Mouse (Mus musculus): Measurements from ENCODE around the gene 1700007K13Rik. TPM values are rescaled to one million over a fixed set of nuclear protein-coding genes. Genes with fewer than 3 reads are reported as not detected.
A peak's percentile ranks its signal among the peaks of the same experiment; 100 is the strongest.

The 1700007K13Rik gene
- polyA plus RNA-seq, 1 experiment from 2014 or later: 0.85 TPM

- 0% methylated on average over 1 of the region's 2 CpGs for WGBS
- H3K36me3 ChIP-seq: no peaks in the 10 kb centered on the region
- H3K4me2 ChIP-seq: no peak overlapping the region
- no peak overlapping the region for H3K4me3 ChIP-seq (replicated peaks)
- H3K27ac ChIP-seq: no peak overlapping the region
- no peaks in the 10 kb centered on the region for H3K4me1 ChIP-seq
- H3K9me3 ChIP-seq: no peaks in the 10 kb centered on the region
- ATAC-seq (ENCODE audit: insufficient read depth, low FRiP score, low read depth): no peak
- no peak overlapping the region for H3K9ac ChIP-seq
- H3K27me3 ChIP-seq (replicated peaks): no peaks in the 10 kb centered on the region
These were observed 32.6 kb downstream of the 1700007K13Rik start for GRCm38 (mm10) chr2:28433512-28433911.

- Histone ChIP-seq H3K4me2 (no peak overlapping the region), H3K4me1 (no peaks in the 10 kb centered on the region), H3K27me3 (replicated peaks) (no peaks in the 10 kb centered on the region), H3K27ac (no peak overlapping the region), H3K9ac (no peak overlapping the region), H3K36me3 (no peaks in the 10 kb centered on the region), H3K9me3 (no peaks in the 10 kb centered on the region), H3K4me3 (replicated peaks) (no peak overlapping the region)
- ATAC-seq (ENCODE audit: insufficient read depth, low FRiP score, low read depth): no peak
- WGBS: 12% methylated on average over 1 of the region's 1 CpGs
These were observed 33.3 kb downstream of the 1700007K13Rik start for GRCm38 (mm10) chr2:28432811-28433210.

GRCm38 (mm10) chr2:28430846-28431245 is 35.3 kb downstream of the 1700007K13Rik start:
- peak; percentile 47; the same call in 1 of the 2 replicates for ATAC-seq (ENCODE audit: insufficient read depth, low FRiP score, low read depth)
- H3K27ac ChIP-seq: no peak overlapping the region
- WGBS: 40% methylated on average over 6 of the region's 6 CpGs

GRCm38 (mm10) chr2:28427226-28427625 is 38.9 kb downstream of the 1700007K13Rik start:
- Histone ChIP-seq H3K9ac (no peak overlapping the region), H3K4me3 (replicated peaks) (no peak overlapping the region), H3K27ac (no peak overlapping the region), H3K4me2 (no peak overlapping the region), H3K4me1 (no peaks in the 10 kb centered on the region), H3K9me3 (no peaks in the 10 kb centered on the region), H3K36me3 (no peaks in the 10 kb centered on the region), H3K27me3 (replicated peaks) (no peaks in the 10 kb centered on the region)
- WGBS: 81% methylated on average over 6 of the region's 6 CpGs
- no peak for ATAC-seq (ENCODE audit: insufficient read depth, low FRiP score, low read depth)

More at GRCm38 (mm10) chr2:28430846-28431245, 35.3 kb downstream of the 1700007K13Rik start:
- Histone ChIP-seq H3K27me3 (replicated peaks) (no peaks in the 10 kb centered on the region), H3K4me3 (replicated peaks) (no peak overlapping the region), H3K4me2 (no peak overlapping the region), H3K9ac (no peak overlapping the region), H3K9me3 (no peaks in the 10 kb centered on the region), H3K4me1 (no peaks in the 10 kb centered on the region), H3K36me3 (no peaks in the 10 kb centered on the region)

GRCm38 (mm10) chr2:28423167-28423566 is 43.0 kb downstream of the 1700007K13Rik start:
- Histone ChIP-seq H3K9ac (no peak overlapping the region), H3K36me3 (no peaks in the 10 kb centered on the region), H3K27ac (no peak overlapping the region), H3K4me1 (no peaks in the 10 kb centered on the region), H3K4me3 (replicated peaks) (no peak overlapping the region), H3K4me2 (no peak overlapping the region), H3K9me3 (no peaks in the 10 kb centered on the region), H3K27me3 (replicated peaks) (no peaks in the 10 kb centered on the region)
- ATAC-seq (ENCODE audit: insufficient read depth, low FRiP score, low read depth): no peak
- 41% methylated on average over 3 of the region's 3 CpGs for WGBS

GRCm38 (mm10) chr2:28419898-28420297 is 46.2 kb downstream of the 1700007K13Rik start:
- no peak for ATAC-seq (ENCODE audit: insufficient read depth, low FRiP score, low read depth)

GRCm38 (mm10) chr2:28418034-28418433 is 48.1 kb downstream of the 1700007K13Rik start:
- no peaks in the 10 kb centered on the region for H3K27me3 ChIP-seq (replicated peaks)
- no peak overlapping the region for H3K4me2 ChIP-seq
- 45% methylated on average over 2 of the region's 2 CpGs for WGBS
- H3K4me1 ChIP-seq: peaks cover 5% of the 10 kb centered on the region; the same call in 1 of the 2 replicates
- no peak overlapping the region for H3K4me3 ChIP-seq (replicated peaks)
- no peaks in the 10 kb centered on the region for H3K36me3 ChIP-seq
- no peak; the same call in 1 of the 2 replicates for ATAC-seq (ENCODE audit: insufficient read depth, low FRiP score, low read depth)
- H3K9me3 ChIP-seq: no peaks in the 10 kb centered on the region
- no peak overlapping the region for H3K27ac ChIP-seq
- H3K9ac ChIP-seq: no peak overlapping the region

More at GRCm38 (mm10) chr2:28419898-28420297, 46.2 kb downstream of the 1700007K13Rik start:
- 23% methylated on average over 4 of the region's 4 CpGs for WGBS
- Histone ChIP-seq H3K9ac (no peak overlapping the region), H3K4me1 (peaks cover 5% of the 10 kb centered on the region; the same call in 1 of the 2 replicates), H3K9me3 (no peaks in the 10 kb centered on the region), H3K27ac (no peak overlapping the region), H3K4me3 (replicated peaks) (no peak overlapping the region), H3K27me3 (replicated peaks) (no peaks in the 10 kb centered on the region), H3K36me3 (no peaks in the 10 kb centered on the region), H3K4me2 (no peak overlapping the region)

- no peaks in the 10 kb centered on the region for H3K36me3 ChIP-seq
- WGBS: 89% methylated on average over 1 of the region's 1 CpGs
- H3K27me3 ChIP-seq (replicated peaks): no peaks in the 10 kb centered on the region
- H3K9ac ChIP-seq: no peak overlapping the region
- H3K27ac ChIP-seq: no peak overlapping the region
- peaks cover 5% of the 10 kb centered on the region; the same call in 1 of the 2 replicates for H3K4me1 ChIP-seq
- H3K4me2 ChIP-seq: no peak overlapping the region
- no peak overlapping the region for H3K4me3 ChIP-seq (replicated peaks)
- ATAC-seq (ENCODE audit: insufficient read depth, low FRiP score, low read depth): no peak
- no peaks in the 10 kb centered on the region for H3K9me3 ChIP-seq
These were observed 49.6 kb downstream of the 1700007K13Rik start for GRCm38 (mm10) chr2:28416511-28416910.

- Histone ChIP-seq H3K27ac (no peak overlapping the region), H3K9me3 (no peaks in the 10 kb centered on the region), H3K9ac (no peak overlapping the region), H3K4me2 (no peak overlapping the region), H3K4me1 (peaks cover 5% of the 10 kb centered on the region; the same call in 1 of the 2 replicates), H3K36me3 (no peaks in the 10 kb centered on the region), H3K4me3 (replicated peaks) (no peak overlapping the region), H3K27me3 (replicated peaks) (no peaks in the 10 kb centered on the region)
- no peak for ATAC-seq (ENCODE audit: insufficient read depth, low FRiP score, low read depth)
- WGBS: 59% methylated on average over 10 of the region's 10 CpGs
These were observed 50.6 kb downstream of the 1700007K13Rik start for GRCm38 (mm10) chr2:28415387-28416024.

GRCm38 (mm10) chr2:28414757-28415137 is 51.4 kb downstream of the 1700007K13Rik start:
- WGBS: 91% methylated on average over 5 of the region's 5 CpGs
- Histone ChIP-seq H3K27me3 (replicated peaks) (no peaks in the 10 kb centered on the region), H3K9ac (no peak overlapping the region), H3K36me3 (no peaks in the 10 kb centered on the region), H3K9me3 (no peaks in the 10 kb centered on the region), H3K4me1 (peaks cover 5% of the 10 kb centered on the region; the same call in 1 of the 2 replicates), H3K27ac (no peak overlapping the region), H3K4me3 (replicated peaks) (no peak overlapping the region), H3K4me2 (no peak overlapping the region)
- no peak for ATAC-seq (ENCODE audit: insufficient read depth, low FRiP score, low read depth)

- WGBS: 81% methylated on average over 5 of the region's 5 CpGs
- Histone ChIP-seq H3K9ac (no peak overlapping the region), H3K4me3 (replicated peaks) (no peak overlapping the region), H3K36me3 (no peaks in the 10 kb centered on the region), H3K27ac (no peak overlapping the region), H3K4me2 (no peak overlapping the region), H3K4me1 (peaks cover 5% of the 10 kb centered on the region; the same call in 1 of the 2 replicates), H3K27me3 (replicated peaks) (no peaks in the 10 kb centered on the region), H3K9me3 (no peaks in the 10 kb centered on the region)
- no peak for ATAC-seq (ENCODE audit: insufficient read depth, low FRiP score, low read depth)
These were observed 51.9 kb downstream of the 1700007K13Rik start for GRCm38 (mm10) chr2:28414116-28414756.

GRCm38 (mm10) chr2:28412936-28413335 is 53.2 kb downstream of the 1700007K13Rik start:
- no peak overlapping the region for H3K27ac ChIP-seq
- H3K36me3 ChIP-seq: no peaks in the 10 kb centered on the region
- peaks cover 5% of the 10 kb centered on the region; the same call in 1 of the 2 replicates for H3K4me1 ChIP-seq
- H3K4me2 ChIP-seq: no peak overlapping the region
- no peaks in the 10 kb centered on the region for H3K9me3 ChIP-seq
- no peaks in the 10 kb centered on the region for H3K27me3 ChIP-seq (replicated peaks)
- no peak for ATAC-seq (ENCODE audit: insufficient read depth, low FRiP score, low read depth)
- 73% methylated on average over 6 of the region's 6 CpGs for WGBS
- no peak overlapping the region for H3K4me3 ChIP-seq (replicated peaks)
- no peak overlapping the region for H3K9ac ChIP-seq

Measured in stomach, embryonic 15.5 days (tissue).